10 mouse cellular contexts compared by ENCODE assay signal in genomic region chr5:24963776-24964175, GRCm38 (mm10).
A peak's percentile ranks its signal among the peaks of the same experiment; 100 is the strongest.
DNase-seq lines count a peak whose midpoint lies in the region; ATAC-seq lines count a peak whose summit lies in the region.
"Had no signal": no experiment of that assay in that cellular context is flagged by ENCODE, and none has a peak within 500 bp of the region (broad histone marks: within the 10 kb centered on the region; RNA-seq: fewer than 3 reads in every experiment).

No protein-coding gene starts in this region.

- H3K27me3 ChIP-seq in forebrain, embryonic 15.5 days: no peaks in the 10 kb centered on the region
- no peaks in the 10 kb centered on the region for H3K27me3 ChIP-seq in forebrain, embryonic 11.5 days (ENCODE audit: control insufficient read depth, insufficient read depth, low read length)

- H3K27ac ChIP-seq in forebrain, embryonic 15.5 days (replicated peaks): no peak overlapping the region
- no peak overlapping the region for H3K27ac ChIP-seq in forebrain, embryonic 11.5 days (ENCODE audit: low read depth, low read length)
- H3K27ac ChIP-seq: liver, embryonic 15.5 days had no signal

- DNase-seq in forebrain, embryonic 11.5 days (ENCODE audit: low spot score): no peak
- DNase-seq in brain, adult 2 months (ENCODE audit: low read depth, low spot score): peak; percentile 69
- DNase-seq in gastrocnemius, postnatal 14 days: peak; percentile 45
- DNase-seq in kidney, postnatal 36 days: peak; percentile 56 to 57
- no peak for DNase-seq in spleen, postnatal 14 days (ENCODE audit: low spot score in 2 of 2)
- no peak for DNase-seq in spleen, adult 18-20 months
- DNase-seq in layer of hippocampus, adult 9-11 months: no peak

- WGBS in forebrain, embryonic 15.5 days: 62% methylated on average over 4 of the region's 4 CpGs
- 88% methylated on average over 4 of the region's 4 CpGs for WGBS in forebrain, embryonic 11.5 days

- H3K4me1 ChIP-seq in forebrain, embryonic 15.5 days: 0 out of 2 replicates have a peak, but pooled peaks cover 7% of the 10 kb centered on the region
- no peaks in the 10 kb centered on the region for H3K4me1 ChIP-seq in forebrain, embryonic 11.5 days (replicated peaks; ENCODE audit: control insufficient read depth, insufficient read depth, low read length)

- intact Hi-C loops in gastrocnemius, postnatal 14 days (cut with DNase I; ENCODE audit: low total_unique reads): no loop called here

- 0 out of 2 replicates have a peak, but pooled peaks have one; percentile 35 for ATAC-seq in forebrain, embryonic 15.5 days (replicated peaks)
- no peak for ATAC-seq in forebrain, embryonic 11.5 days (replicated peaks; ENCODE audit: low FRiP score)
- ATAC-seq: inflammation-experienced regulatory T-cells, adult 6 months had no signal

- no peaks in the 10 kb centered on the region for H3K9me3 ChIP-seq in forebrain, embryonic 15.5 days
- no peaks in the 10 kb centered on the region for H3K9me3 ChIP-seq in forebrain, embryonic 11.5 days (ENCODE audit: control insufficient read depth, low read length)
- H3K9me3 ChIP-seq: liver, embryonic 15.5 days had no signal

- H3K9ac ChIP-seq in forebrain, embryonic 15.5 days (replicated peaks): no peak overlapping the region
- H3K9ac ChIP-seq in forebrain, embryonic 11.5 days (ENCODE audit: low read length): no peak overlapping the region
- H3K9ac ChIP-seq: liver, embryonic 15.5 days had no signal

- no peak overlapping the region for H3K4me2 ChIP-seq in forebrain, embryonic 15.5 days (replicated peaks)
- no peak overlapping the region for H3K4me2 ChIP-seq in forebrain, embryonic 11.5 days (ENCODE audit: low read depth, low read length, severe bottlenecking)
- H3K4me2 ChIP-seq: liver, embryonic 15.5 days had no signal

- H3K36me3 ChIP-seq in forebrain, embryonic 15.5 days: no peaks in the 10 kb centered on the region
- no peaks in the 10 kb centered on the region for H3K36me3 ChIP-seq in forebrain, embryonic 11.5 days (ENCODE audit: control insufficient read depth, insufficient read depth, low read length)
- H3K36me3 ChIP-seq: liver, embryonic 15.5 days had no signal

- H3K4me3 ChIP-seq in forebrain, embryonic 15.5 days: no peak overlapping the region
- H3K4me3 ChIP-seq in forebrain, embryonic 11.5 days (ENCODE audit: low read depth, low read length): no peak overlapping the region
- H3K4me3 ChIP-seq: liver, embryonic 15.5 days had no signal

Comparison
In these comparisons a context has a peak if more than half of its experiments do, and no peak if none do; other contexts are left out.
1. DNase-seq: peak in brain, adult 2 months (single experiment), gastrocnemius, postnatal 14 days (single experiment) and kidney, postnatal 36 days (2 of 2); none in forebrain, embryonic 11.5 days (single experiment), spleen, postnatal 14 days (0 of 2), spleen, adult 18-20 months (0 of 2) and layer of hippocampus, adult 9-11 months (single experiment).